Mouse (Mus musculus): ENCODE results near the gene Slc6a1. TPM values are rescaled to one million over a fixed set of nuclear protein-coding genes. Genes with fewer than 3 reads are reported as not detected.

The Slc6a1 gene
- polyA plus RNA-seq, 1 experiment: 0.16 TPM

DNA sequence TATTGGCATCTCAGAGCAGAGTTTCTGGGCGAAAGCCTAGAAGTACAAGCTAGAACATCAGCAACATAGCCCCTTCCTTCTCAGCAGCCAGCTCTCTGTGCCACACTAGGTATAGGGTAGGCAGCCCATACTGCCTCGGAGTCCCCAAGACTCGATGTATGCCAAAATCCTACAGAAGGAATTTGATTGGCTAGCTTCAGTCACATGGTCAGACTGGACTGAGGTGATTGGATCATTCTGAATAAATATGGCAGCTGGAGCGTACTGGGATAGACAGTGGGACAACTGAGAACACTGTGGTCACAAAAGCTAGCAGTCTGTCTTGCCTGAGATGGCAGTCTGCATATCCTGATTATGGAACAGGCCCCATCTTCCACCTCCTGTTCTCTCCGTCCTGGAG is 17.3 kb downstream of the Slc6a1 start:
- H3K4me3 ChIP-seq (ENCODE audit: low read depth, low read length): no peak overlapping the region
- 82% methylated on average over 5 of the region's 5 CpGs for WGBS
- H3K36me3 ChIP-seq (ENCODE audit: control insufficient read depth, insufficient read depth, low read length): no peaks in the 10 kb centered on the region
- H3K27ac ChIP-seq (ENCODE audit: insufficient read depth, low read depth, low read length): no peak overlapping the region
- TF ChIP-seq POLR2A (IDR thresholded peaks at IDR 0.05; ENCODE audit: low read depth, low read length) (no peak), CTCF (IDR thresholded peaks at IDR 0.05; ENCODE audit: extremely low read depth, insufficient read length, insufficient replicate concordance, low read depth, low read length) (no peak)
- no peaks in the 10 kb centered on the region for H3K27me3 ChIP-seq (ENCODE audit: control insufficient read depth, insufficient read depth, low read length)
- H3K4me1 ChIP-seq (ENCODE audit: control insufficient read depth, insufficient read depth, insufficient read length, low read length): no peaks in the 10 kb centered on the region

DNA sequence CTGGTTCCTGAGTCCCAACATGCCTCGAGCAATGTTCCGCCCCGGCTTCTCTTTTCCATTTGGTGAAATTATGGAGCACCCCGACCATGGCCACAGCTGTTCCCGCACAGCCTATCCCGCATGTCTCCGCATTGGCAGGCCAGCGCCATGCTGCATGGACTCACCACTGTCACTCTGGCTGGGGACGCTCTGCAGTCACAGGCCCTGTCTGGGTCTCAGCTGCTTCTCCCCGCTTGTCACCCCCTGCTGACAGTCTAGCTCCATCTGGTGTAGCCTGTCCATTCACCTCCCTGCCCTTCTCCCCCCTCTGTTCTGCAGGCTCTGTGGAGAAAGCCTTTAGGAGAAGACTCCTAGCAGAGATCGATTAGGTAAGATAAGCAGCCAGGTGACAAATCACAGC is 18.3 kb downstream of the Slc6a1 start:
- H3K36me3 ChIP-seq (ENCODE audit: control insufficient read depth, insufficient read depth, low read length): no peaks in the 10 kb centered on the region
- no peaks in the 10 kb centered on the region for H3K27me3 ChIP-seq (ENCODE audit: control insufficient read depth, insufficient read depth, low read length)
- no peak overlapping the region for H3K4me3 ChIP-seq (ENCODE audit: low read depth, low read length)
- H3K27ac ChIP-seq (ENCODE audit: insufficient read depth, low read depth, low read length): no peak overlapping the region
- WGBS: 84% methylated on average over 11 of the region's 11 CpGs
- no peak for TF ChIP-seq CTCF (IDR thresholded peaks at IDR 0.05; ENCODE audit: extremely low read depth, insufficient read length, insufficient replicate concordance, low read depth, low read length)
- TF ChIP-seq POLR2A (IDR thresholded peaks at IDR 0.05; ENCODE audit: low read depth, low read length): no peak
- H3K4me1 ChIP-seq (ENCODE audit: control insufficient read depth, insufficient read depth, insufficient read length, low read length): no peaks in the 10 kb centered on the region

DNA sequence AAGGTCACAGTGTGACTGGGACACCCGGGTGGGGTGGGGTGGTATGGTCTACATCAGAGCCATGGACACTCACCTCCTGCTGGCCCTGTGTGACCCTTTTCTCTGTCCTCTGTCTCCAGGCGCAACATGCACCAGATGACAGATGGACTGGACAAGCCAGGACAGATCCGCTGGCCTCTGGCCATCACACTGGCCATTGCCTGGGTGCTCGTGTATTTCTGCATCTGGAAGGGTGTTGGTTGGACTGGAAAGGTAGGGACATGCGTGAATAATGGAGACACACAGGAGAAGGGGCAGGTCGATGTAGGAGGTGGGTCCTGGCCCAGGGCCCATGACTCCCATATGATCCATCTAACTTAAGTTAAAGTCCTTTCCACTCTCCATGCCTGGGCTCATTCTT is 22.2 kb downstream of the Slc6a1 start:
- H3K4me1 ChIP-seq (ENCODE audit: control insufficient read depth, insufficient read depth, insufficient read length, low read length): no peaks in the 10 kb centered on the region
- WGBS: 71% methylated on average over 6 of the region's 6 CpGs
- H3K4me3 ChIP-seq (ENCODE audit: low read depth, low read length): no peak overlapping the region
- no peak for TF ChIP-seq POLR2A (IDR thresholded peaks at IDR 0.05; ENCODE audit: low read depth, low read length)
- TF ChIP-seq CTCF (IDR thresholded peaks at IDR 0.05; ENCODE audit: extremely low read depth, insufficient read length, insufficient replicate concordance, low read depth, low read length): no peak
- H3K36me3 ChIP-seq (ENCODE audit: control insufficient read depth, insufficient read depth, low read length): no peaks in the 10 kb centered on the region
- H3K27me3 ChIP-seq (ENCODE audit: control insufficient read depth, insufficient read depth, low read length): no peaks in the 10 kb centered on the region
- H3K27ac ChIP-seq (ENCODE audit: insufficient read depth, low read depth, low read length): no peak overlapping the region

DNA sequence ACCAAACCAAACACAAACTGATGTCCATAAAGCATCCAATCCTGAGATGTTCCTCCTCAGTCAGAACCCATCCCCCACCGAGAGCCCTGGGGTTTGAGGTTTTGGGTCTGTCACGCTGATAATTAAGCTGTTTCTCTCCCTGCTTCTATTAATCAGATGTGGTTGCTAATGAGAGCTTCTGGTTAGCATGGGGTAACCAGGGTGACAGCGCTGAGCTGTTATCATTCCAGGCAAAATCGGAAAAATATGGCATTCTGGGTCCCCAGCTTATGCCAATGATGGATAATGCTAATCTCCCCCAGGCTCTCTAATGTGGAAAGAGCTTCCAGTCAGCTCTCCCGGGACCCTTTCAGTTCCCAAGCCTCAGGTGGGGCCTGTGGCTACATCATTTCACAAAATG is 38.1 kb downstream of the Slc6a1 start:
- WGBS: 72% methylated on average over 5 of the region's 5 CpGs
- no peak for TF ChIP-seq CTCF (IDR thresholded peaks at IDR 0.05; ENCODE audit: extremely low read depth, insufficient read length, insufficient replicate concordance, low read depth, low read length)
- no peak for TF ChIP-seq POLR2A (IDR thresholded peaks at IDR 0.05; ENCODE audit: low read depth, low read length)
- Histone ChIP-seq H3K4me1 (ENCODE audit: control insufficient read depth, insufficient read depth, insufficient read length, low read length) (no peaks in the 10 kb centered on the region), H3K36me3 (ENCODE audit: control insufficient read depth, insufficient read depth, low read length) (no peaks in the 10 kb centered on the region), H3K4me3 (ENCODE audit: low read depth, low read length) (no peak overlapping the region), H3K27me3 (ENCODE audit: control insufficient read depth, insufficient read depth, low read length) (no peaks in the 10 kb centered on the region), H3K27ac (ENCODE audit: insufficient read depth, low read depth, low read length) (no peak overlapping the region)

DNA sequence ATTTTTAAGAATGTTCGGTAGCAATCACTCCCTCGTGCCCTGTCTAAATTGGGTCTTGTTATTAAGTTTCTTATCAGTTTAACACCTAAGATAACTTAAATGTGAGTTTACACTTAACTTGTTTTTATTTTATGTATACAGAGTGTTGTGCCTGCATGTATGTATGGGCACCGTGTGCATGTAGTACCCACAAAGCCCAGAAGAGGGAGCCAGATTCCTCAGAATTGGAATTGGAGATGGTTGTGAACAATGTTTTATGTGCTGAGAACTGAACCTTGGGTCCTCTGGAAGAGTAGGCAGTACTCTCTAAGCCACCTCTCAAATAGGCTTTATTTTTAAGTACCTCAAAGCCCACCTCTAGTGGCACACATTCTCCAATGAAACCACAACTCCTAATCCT is 38.7 kb downstream of the Slc6a1 start:
- Histone ChIP-seq H3K27me3 (ENCODE audit: control insufficient read depth, insufficient read depth, low read length) (no peaks in the 10 kb centered on the region), H3K36me3 (ENCODE audit: control insufficient read depth, insufficient read depth, low read length) (no peaks in the 10 kb centered on the region)
- 94% methylated on average over 3 of the region's 3 CpGs for WGBS

DNA sequence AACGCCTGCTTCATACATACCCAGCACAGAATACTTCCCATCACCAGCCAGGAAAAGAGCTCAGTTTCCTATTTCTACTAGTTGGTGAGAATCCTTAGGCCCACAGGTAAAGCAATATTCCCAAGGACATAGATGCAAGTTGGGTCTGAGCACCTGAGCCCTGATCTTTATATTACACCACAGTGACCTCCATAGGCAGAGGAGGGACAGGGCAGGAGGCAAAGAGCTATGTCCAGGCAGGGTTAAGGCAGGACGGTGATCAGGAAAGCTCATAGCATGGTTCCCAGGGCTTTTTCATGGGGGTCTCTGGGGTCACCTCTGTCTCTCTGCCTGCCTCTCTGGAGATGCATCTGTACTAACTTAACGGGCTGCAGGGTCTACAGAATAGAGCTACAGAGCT is 40.5 kb downstream of the Slc6a1 start:
- Histone ChIP-seq H3K27me3 (ENCODE audit: control insufficient read depth, insufficient read depth, low read length) (no peaks in the 10 kb centered on the region), H3K4me1 (ENCODE audit: control insufficient read depth, insufficient read depth, insufficient read length, low read length) (no peaks in the 10 kb centered on the region), H3K4me3 (ENCODE audit: low read depth, low read length) (no peak overlapping the region), H3K36me3 (ENCODE audit: control insufficient read depth, insufficient read depth, low read length) (no peaks in the 10 kb centered on the region), H3K27ac (ENCODE audit: insufficient read depth, low read depth, low read length) (no peak overlapping the region)
- TF ChIP-seq CTCF (IDR thresholded peaks at IDR 0.05; ENCODE audit: extremely low read depth, insufficient read length, insufficient replicate concordance, low read depth, low read length) (no peak), POLR2A (IDR thresholded peaks at IDR 0.05; ENCODE audit: low read depth, low read length) (no peak)
- 76% methylated on average over 3 of the region's 3 CpGs for WGBS

More for the DNA sequence above, 38.7 kb downstream of the Slc6a1 start:
- H3K4me3 ChIP-seq (ENCODE audit: low read depth, low read length): no peak overlapping the region
- TF ChIP-seq POLR2A (IDR thresholded peaks at IDR 0.05; ENCODE audit: low read depth, low read length): no peak
- no peak for TF ChIP-seq CTCF (IDR thresholded peaks at IDR 0.05; ENCODE audit: extremely low read depth, insufficient read length, insufficient replicate concordance, low read depth, low read length)
- H3K27ac ChIP-seq (ENCODE audit: insufficient read depth, low read depth, low read length): no peak overlapping the region
- no peaks in the 10 kb centered on the region for H3K4me1 ChIP-seq (ENCODE audit: control insufficient read depth, insufficient read depth, insufficient read length, low read length)

DNA sequence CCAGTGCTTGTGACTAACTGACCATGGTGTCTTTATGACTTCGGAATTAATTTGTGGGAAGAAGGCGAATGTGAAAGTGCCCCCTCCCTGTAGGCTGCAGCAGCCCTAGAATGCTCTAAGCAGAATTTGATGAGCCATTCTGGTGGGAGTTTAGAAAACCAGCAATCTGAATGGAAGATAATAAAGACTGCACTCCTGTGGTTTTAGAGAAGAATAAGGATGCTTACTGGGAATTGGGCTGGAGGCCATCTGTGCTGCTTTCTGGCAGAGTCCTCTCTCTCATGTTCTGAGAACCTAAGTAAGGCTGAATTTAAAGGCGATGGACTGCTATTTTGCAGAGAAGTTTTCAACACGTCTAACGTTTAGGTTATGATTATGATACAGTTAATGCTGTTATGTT is 42.4 kb downstream of the Slc6a1 start:
- WGBS: 92% methylated on average over 5 of the region's 5 CpGs
- H3K4me1 ChIP-seq (ENCODE audit: control insufficient read depth, insufficient read depth, insufficient read length, low read length): no peaks in the 10 kb centered on the region
- H3K4me3 ChIP-seq (ENCODE audit: low read depth, low read length): no peak overlapping the region
- H3K27ac ChIP-seq (ENCODE audit: insufficient read depth, low read depth, low read length): no peak overlapping the region
- no peaks in the 10 kb centered on the region for H3K27me3 ChIP-seq (ENCODE audit: control insufficient read depth, insufficient read depth, low read length)
- TF ChIP-seq POLR2A (IDR thresholded peaks at IDR 0.05; ENCODE audit: low read depth, low read length): no peak
- no peaks in the 10 kb centered on the region for H3K36me3 ChIP-seq (ENCODE audit: control insufficient read depth, insufficient read depth, low read length)

All from small intestine, adult 2 months (tissue).